Comparison of ENCODE assay signal across 22 mouse cellular contexts in the genomic region with DNA sequence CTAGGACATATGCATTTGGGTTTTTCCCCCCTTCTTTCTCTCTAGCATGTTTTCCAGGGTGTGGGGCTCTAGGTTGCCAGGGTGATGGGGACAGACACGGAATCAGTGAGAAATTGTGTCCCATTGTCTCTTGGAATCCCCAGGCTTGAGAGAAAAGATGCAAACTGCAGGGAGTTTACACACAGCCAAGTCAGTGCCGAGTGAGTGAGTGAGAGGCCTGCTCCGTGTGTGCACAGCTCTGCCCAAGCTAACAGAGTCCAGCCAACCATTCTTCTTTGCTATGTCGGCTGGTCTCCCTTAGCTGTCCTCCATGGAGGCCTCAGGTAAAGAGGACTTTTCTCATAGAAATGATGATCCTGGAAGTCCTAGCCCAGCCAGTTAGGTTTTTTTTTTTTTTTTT.
DNase-seq lines count a peak whose midpoint lies in the region; ATAC-seq and TF ChIP-seq lines count a peak whose summit lies in the region.
"Had no signal": no experiment of that assay in that cellular context is flagged by ENCODE, and none has a peak within 500 bp of the region (broad histone marks: within the 10 kb centered on the region; RNA-seq: fewer than 3 reads in every experiment).

No protein-coding gene starts in this region.

- H3K9me3 ChIP-seq in forebrain, embryonic 12.5 days: no peaks in the 10 kb centered on the region
- no peaks in the 10 kb centered on the region for H3K9me3 ChIP-seq in forebrain, embryonic 11.5 days (ENCODE audit: control insufficient read depth, low read length)
- H3K9me3 ChIP-seq in heart, embryonic 16.5 days (replicated peaks; ENCODE audit: control insufficient read depth, low read length): no peaks in the 10 kb centered on the region
- H3K9me3 ChIP-seq in heart, embryonic 12.5 days (replicated peaks): no peaks in the 10 kb centered on the region
- no peaks in the 10 kb centered on the region for H3K9me3 ChIP-seq in forebrain, embryonic 16.5 days (ENCODE audit: control insufficient read depth, low read length)
- H3K9me3 ChIP-seq: embryonic facial prominence, embryonic 15.5 days; hindbrain, embryonic 12.5 days; liver, embryonic 13.5 days had no signal

- 0 out of 2 replicates have a peak overlapping the region, but pooled peaks have one; percentile 7 for H3K9ac ChIP-seq in forebrain, embryonic 12.5 days
- H3K9ac ChIP-seq in forebrain, embryonic 11.5 days (ENCODE audit: low read length): no peak overlapping the region; the same call in 1 of the 2 replicates
- H3K9ac ChIP-seq in heart, embryonic 16.5 days (ENCODE audit: low read length): peak overlapping the region; percentile 44; the same call in 1 of the 2 replicates
- no peak overlapping the region for H3K9ac ChIP-seq in heart, embryonic 12.5 days
- H3K9ac ChIP-seq in forebrain, embryonic 16.5 days (replicated peaks; ENCODE audit: low read depth, low read length): no peak overlapping the region
- H3K9ac ChIP-seq: embryonic facial prominence, embryonic 15.5 days; hindbrain, embryonic 12.5 days; liver, embryonic 13.5 days had no signal

- intact Hi-C loops in left cerebral cortex, adult 2 months (cut with DNase I): loop anchor here (5.0 kb wide), 1 partner anchor 154 kb away; no protein-coding TSS in a partner anchor
- intact Hi-C loops in left cerebral cortex, postnatal 10 days (cut with DNase I): no loop called here

- ATAC-seq in forebrain, embryonic 12.5 days (ENCODE audit: low FRiP score): no peak
- no peak for ATAC-seq in forebrain, embryonic 11.5 days (replicated peaks; ENCODE audit: low FRiP score)
- no peak for ATAC-seq in heart, embryonic 16.5 days (replicated peaks; ENCODE audit: extremely low read depth, insufficient read depth, low FRiP score)
- ATAC-seq in heart, embryonic 12.5 days (ENCODE audit: insufficient number of reproducible peaks, low FRiP score): no peak
- ATAC-seq in forebrain, embryonic 16.5 days: 0 out of 2 replicates have a peak, but pooled peaks have one; percentile 31
- ATAC-seq: intestine, embryonic 16.5 days had no signal

- H3K36me3 ChIP-seq in forebrain, embryonic 12.5 days (replicated peaks): no peaks in the 10 kb centered on the region
- no peaks in the 10 kb centered on the region for H3K36me3 ChIP-seq in forebrain, embryonic 11.5 days (ENCODE audit: control insufficient read depth, insufficient read depth, low read length)
- no peaks in the 10 kb centered on the region for H3K36me3 ChIP-seq in heart, embryonic 16.5 days (ENCODE audit: control insufficient read depth, insufficient read depth)
- no peaks in the 10 kb centered on the region for H3K36me3 ChIP-seq in heart, embryonic 12.5 days
- no peaks in the 10 kb centered on the region for H3K36me3 ChIP-seq in forebrain, embryonic 16.5 days (ENCODE audit: control insufficient read depth, insufficient read depth)
- H3K36me3 ChIP-seq in thymus, adult 2 months (ENCODE audit: control insufficient read depth, insufficient read depth, low read length): no peaks in the 10 kb centered on the region
- H3K36me3 ChIP-seq: embryonic facial prominence, embryonic 15.5 days; hindbrain, embryonic 12.5 days; liver, embryonic 13.5 days had no signal

- 25% methylated on average over 4 of the region's 4 CpGs for WGBS in forebrain, embryonic 12.5 days
- 24% methylated on average over 4 of the region's 4 CpGs for WGBS in forebrain, embryonic 11.5 days
- 48% methylated on average over 4 of the region's 4 CpGs for WGBS in heart, embryonic 16.5 days
- 48% methylated on average over 4 of the region's 4 CpGs for WGBS in heart, embryonic 12.5 days
- WGBS in forebrain, embryonic 16.5 days: 16% methylated on average over 4 of the region's 4 CpGs
- 84% methylated on average over 4 of the region's 4 CpGs for WGBS in thymus, adult 2 months

- H3K4me1 ChIP-seq in forebrain, embryonic 12.5 days: peaks cover 31% of the 10 kb centered on the region
- peaks cover 6% of the 10 kb centered on the region; the same call in 1 of the 2 replicates for H3K4me1 ChIP-seq in forebrain, embryonic 11.5 days (replicated peaks; ENCODE audit: control insufficient read depth, insufficient read depth, low read length)
- peaks cover 25% of the 10 kb centered on the region for H3K4me1 ChIP-seq in heart, embryonic 16.5 days (ENCODE audit: control insufficient read depth, insufficient read depth, low read length)
- peaks cover 41% of the 10 kb centered on the region for H3K4me1 ChIP-seq in heart, embryonic 12.5 days (replicated peaks)
- H3K4me1 ChIP-seq in forebrain, embryonic 16.5 days (replicated peaks; ENCODE audit: control insufficient read depth, insufficient read depth, low read length): peaks cover 16% of the 10 kb centered on the region
- H3K4me1 ChIP-seq in thymus, adult 2 months (replicated peaks; ENCODE audit: control insufficient read depth, insufficient read depth, low read length): no peaks in the 10 kb centered on the region

- no peak for DNase-seq in forebrain, embryonic 11.5 days (ENCODE audit: low spot score)
- no peak for DNase-seq in left cerebral cortex, adult 2 months (ENCODE audit: extremely low spot score in 1 of 2, low spot score in 2 of 2)
- no peak for DNase-seq in left cerebral cortex, postnatal 10 days (ENCODE audit: extremely low spot score in 1 of 2, low spot score in 2 of 2)
- DNase-seq in thymus, adult 2 months: no peak
- DNase-seq: adrenal gland, postnatal 10 days; cerebellum, adult 2 months; gastrocnemius, postnatal 25 days; heart, adult 2 months; kidney, postnatal 25 days; liver, embryonic 13.5 days; lung, adult 2 months; lung, postnatal 14 days; retina, postnatal 1 day; spleen, adult 18-20 months; thymus, postnatal 25 days had no signal

- 0 out of 2 replicates have a peak overlapping the region, but pooled peaks have one; percentile 25 for H3K27ac ChIP-seq in forebrain, embryonic 12.5 days
- H3K27ac ChIP-seq in forebrain, embryonic 11.5 days (ENCODE audit: low read depth, low read length): no peak overlapping the region
- H3K27ac ChIP-seq in heart, embryonic 16.5 days (ENCODE audit: low read length): peak overlapping the region; percentile 15; the same call in 1 of the 2 replicates
- no peak overlapping the region for H3K27ac ChIP-seq in heart, embryonic 12.5 days (ENCODE audit: poor library complexity, severe bottlenecking)
- H3K27ac ChIP-seq in left cerebral cortex, adult 2 months: peak overlapping the region; percentile 40; the same call in 1 of the 2 replicates
- H3K27ac ChIP-seq in forebrain, embryonic 16.5 days (ENCODE audit: low read length): no peak overlapping the region
- H3K27ac ChIP-seq in thymus, adult 2 months (ENCODE audit: control insufficient read depth, insufficient read depth, low read length): no peak overlapping the region
- H3K27ac ChIP-seq: embryonic facial prominence, embryonic 15.5 days; heart, adult 2 months; hindbrain, embryonic 12.5 days; liver, embryonic 13.5 days had no signal

- H3K4me2 ChIP-seq in forebrain, embryonic 12.5 days: no peak overlapping the region
- no peak overlapping the region for H3K4me2 ChIP-seq in forebrain, embryonic 11.5 days (ENCODE audit: low read depth, low read length, severe bottlenecking)
- no peak overlapping the region for H3K4me2 ChIP-seq in heart, embryonic 16.5 days (ENCODE audit: low read depth, low read length)
- H3K4me2 ChIP-seq in heart, embryonic 12.5 days: no peak overlapping the region
- H3K4me2 ChIP-seq in forebrain, embryonic 16.5 days (ENCODE audit: low read length): no peak overlapping the region
- H3K4me2 ChIP-seq: embryonic facial prominence, embryonic 15.5 days; hindbrain, embryonic 12.5 days; liver, embryonic 13.5 days had no signal

- no peak overlapping the region for H3K4me3 ChIP-seq in forebrain, embryonic 12.5 days (replicated peaks)
- no peak overlapping the region for H3K4me3 ChIP-seq in forebrain, embryonic 11.5 days (ENCODE audit: low read depth, low read length)
- no peak overlapping the region for H3K4me3 ChIP-seq in heart, embryonic 16.5 days (ENCODE audit: low read length)
- no peak overlapping the region for H3K4me3 ChIP-seq in heart, embryonic 12.5 days
- no peak overlapping the region for H3K4me3 ChIP-seq in left cerebral cortex, adult 2 months
- H3K4me3 ChIP-seq in forebrain, embryonic 16.5 days (replicated peaks; ENCODE audit: low read length): no peak overlapping the region
- H3K4me3 ChIP-seq in thymus, adult 2 months (ENCODE audit: control insufficient read depth, insufficient read depth, low read length): no peak overlapping the region
- H3K4me3 ChIP-seq: embryonic facial prominence, embryonic 15.5 days; heart, adult 2 months; hindbrain, embryonic 12.5 days; liver, embryonic 13.5 days had no signal

- H3K27me3 ChIP-seq in forebrain, embryonic 12.5 days: peaks cover 4% of the 10 kb centered on the region; the same call in 1 of the 2 replicates
- H3K27me3 ChIP-seq in forebrain, embryonic 11.5 days (ENCODE audit: control insufficient read depth, insufficient read depth, low read length): no peaks in the 10 kb centered on the region
- H3K27me3 ChIP-seq in heart, embryonic 16.5 days (ENCODE audit: control insufficient read depth, insufficient read depth, low read length): peaks cover under 1% of the 10 kb centered on the region
- H3K27me3 ChIP-seq in heart, embryonic 12.5 days (replicated peaks): peaks cover 54% of the 10 kb centered on the region
- no peaks in the 10 kb centered on the region for H3K27me3 ChIP-seq in forebrain, embryonic 16.5 days (replicated peaks; ENCODE audit: control insufficient read depth, insufficient read depth, low read length)
- no peaks in the 10 kb centered on the region for H3K27me3 ChIP-seq in thymus, adult 2 months (ENCODE audit: control insufficient read depth, insufficient read depth, low read length)
- H3K27me3 ChIP-seq: liver, embryonic 13.5 days had no signal

- TF ChIP-seq CTCF in left cerebral cortex, adult 2 months (IDR thresholded peaks at IDR 0.05): no peak
- TF ChIP-seq CTCF in thymus, adult 2 months (IDR thresholded peaks at IDR 0.05; ENCODE audit: borderline replicate concordance, control insufficient read depth, extremely low read depth, insufficient read depth, low read length, poor library complexity): no peak

- TF ChIP-seq POLR2A in thymus, adult 2 months (IDR thresholded peaks at IDR 0.05; ENCODE audit: control insufficient read depth, extremely low read depth, insufficient read depth, low read length, poor library complexity): no peak

Comparison
In these comparisons a context has a peak if more than half of its experiments do, and no peak if none do; other contexts are left out.
1. H3K27ac ChIP-seq: peak in forebrain, embryonic 12.5 days (single experiment), heart, embryonic 16.5 days (single experiment) and left cerebral cortex, adult 2 months (single experiment); none in forebrain, embryonic 11.5 days (single experiment), heart, embryonic 12.5 days (single experiment), forebrain, embryonic 16.5 days (single experiment) and thymus, adult 2 months (single experiment).
2. H3K9ac ChIP-seq: peak in forebrain, embryonic 12.5 days (single experiment) and heart, embryonic 16.5 days (single experiment); none in forebrain, embryonic 11.5 days (single experiment), heart, embryonic 12.5 days (single experiment) and forebrain, embryonic 16.5 days (single experiment).